Mouse (Mus musculus): ENCODE measurements at regions not wholly inside any gene's neighbourhood (a gene's known extent, or its start where the extent isn't known, plus 50 kb on each side); places are given as distances from the start of the nearest gene placed in this dataset.
A peak's percentile ranks its signal among the peaks of the same experiment; 100 is the strongest.

DNA sequence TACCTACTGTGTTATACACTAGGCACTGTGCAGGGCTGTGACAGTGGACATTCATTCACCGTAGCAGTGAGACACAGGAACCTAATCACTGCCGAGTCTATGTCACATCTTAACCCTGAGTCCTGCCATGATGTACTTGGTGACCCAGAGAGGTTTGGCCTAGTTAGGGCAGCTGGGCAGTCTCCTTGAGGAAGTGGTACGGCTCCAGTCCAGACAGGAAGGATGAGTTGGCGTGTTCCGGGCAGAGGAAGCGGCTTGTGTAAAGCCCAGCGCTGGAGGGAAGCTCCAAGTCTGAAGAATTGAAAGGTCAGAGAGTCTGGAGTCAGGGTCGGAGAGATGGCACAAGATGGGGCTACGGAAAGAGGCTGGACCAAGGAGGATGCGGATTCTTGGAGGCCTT lies 99.4 kb upstream of the Smim15 start:
- peak in 1 of 2 experiments; percentile 29 for DNase-seq (ENCODE audit: low spot score in 2 of 2)

- DNase-seq (ENCODE audit: low spot score in 2 of 2): no peak
Measured at GRCm38 (mm10) chr13:107942979-107943378, 101.3 kb upstream of the Smim15 start.

DNA sequence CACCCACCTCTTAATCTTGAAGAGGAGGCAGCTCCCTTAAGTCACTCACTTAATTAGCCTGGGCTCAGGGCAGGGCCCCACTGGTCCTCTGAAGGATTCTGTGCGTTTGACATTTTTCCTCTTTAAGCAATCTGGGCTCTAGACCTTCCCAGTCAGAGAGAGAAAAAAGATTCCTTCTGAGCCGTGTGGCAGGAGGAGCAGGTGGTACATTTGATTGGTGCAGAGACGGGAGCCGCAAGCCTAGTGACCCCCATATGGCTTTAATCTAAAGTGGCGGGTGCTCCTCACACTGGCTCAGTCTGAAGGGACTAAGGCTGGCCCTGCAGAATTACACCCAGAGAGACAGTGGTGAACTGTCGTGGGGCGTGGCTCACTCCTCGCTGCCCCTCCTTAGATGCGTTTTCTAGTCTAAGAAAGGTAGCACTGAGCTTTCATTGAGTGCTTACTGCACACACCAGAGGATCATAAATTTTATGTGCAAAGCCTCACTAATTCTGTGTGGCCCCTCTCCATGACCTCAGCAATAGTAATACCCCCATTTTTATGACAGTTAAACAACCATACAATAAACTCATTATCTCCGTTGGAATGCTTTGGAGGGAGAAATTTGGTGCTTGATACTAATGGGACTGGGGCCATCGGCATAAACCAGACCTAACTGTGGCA lies 101.8 kb upstream of the Smim15 start:
- DNase-seq (ENCODE audit: low spot score in 2 of 2): no peak

DNA sequence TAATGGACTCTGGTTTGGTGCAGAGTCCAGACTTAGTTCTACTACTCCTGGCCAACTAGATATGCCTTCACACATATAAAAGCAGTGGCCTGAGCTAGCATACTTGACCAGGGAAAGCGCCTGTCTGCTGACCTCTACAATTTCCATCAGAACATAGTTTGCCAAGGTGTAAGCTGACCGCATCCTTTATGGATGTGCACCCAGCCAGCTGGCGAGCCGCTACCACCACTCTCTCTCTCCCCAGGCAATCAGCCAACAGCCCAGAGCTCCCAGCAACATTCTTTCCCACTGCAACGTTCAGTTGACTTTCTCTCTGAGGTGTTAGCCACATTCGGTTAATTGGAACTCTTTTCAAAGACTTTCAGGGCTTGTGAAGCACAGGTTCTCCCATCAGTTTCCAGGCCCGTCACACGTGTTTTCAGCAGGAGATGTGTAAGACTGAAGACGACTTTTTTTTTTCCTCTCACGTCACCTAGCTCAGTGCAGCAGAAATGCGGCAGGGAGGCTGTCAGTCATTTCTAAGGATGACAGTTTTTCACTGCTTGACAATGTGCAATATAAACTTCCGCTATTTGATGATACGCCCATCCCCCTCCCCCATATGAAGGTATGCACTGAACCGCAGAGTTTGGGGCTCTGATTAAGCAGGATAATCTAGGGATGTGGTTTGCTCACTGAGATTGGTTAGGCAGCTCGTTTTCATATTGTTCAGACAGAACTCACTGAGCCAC lies 104.2 kb upstream of the Smim15 start:
- no peak for DNase-seq (ENCODE audit: low spot score in 2 of 2)

DNA sequence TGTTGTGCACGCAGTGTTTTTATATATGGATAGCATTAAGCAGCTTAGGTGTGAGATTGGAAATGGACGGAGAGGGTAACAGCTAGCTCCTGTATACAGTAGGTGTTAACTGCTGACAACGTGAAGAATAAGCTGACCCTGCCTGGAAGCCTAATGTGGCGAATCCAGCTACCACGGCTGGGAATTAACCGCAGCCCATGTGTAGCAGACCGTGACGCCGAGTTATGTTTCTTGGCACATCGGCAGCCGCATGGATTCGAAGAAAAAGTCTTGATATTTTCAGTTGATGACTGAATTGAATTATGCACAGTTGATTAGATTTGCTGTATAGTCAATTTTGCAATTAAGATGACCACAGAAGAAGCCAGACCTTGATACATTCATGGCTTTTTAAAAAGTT lies 108.6 kb upstream of the Smim15 start:
- DNase-seq (ENCODE audit: low spot score in 2 of 2): no peak

DNA sequence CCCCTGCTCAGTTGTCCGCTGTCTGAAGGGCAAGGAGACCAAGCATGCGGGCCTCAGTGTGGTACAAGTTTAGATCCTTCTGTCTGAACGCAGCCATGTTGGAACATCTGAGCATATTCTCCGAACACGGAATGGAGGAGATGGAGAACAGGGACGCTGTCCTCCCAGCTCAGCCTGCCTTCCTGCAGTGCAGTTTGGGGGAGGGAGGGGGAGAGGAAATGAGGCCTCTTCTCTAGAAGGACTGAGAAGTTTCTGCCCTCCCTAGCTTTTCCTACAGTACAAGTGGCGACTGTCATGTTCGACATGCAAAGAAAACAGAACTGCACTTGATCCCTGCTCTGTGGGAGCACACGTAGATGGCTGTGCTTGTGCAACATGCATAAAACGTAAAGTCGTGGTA lies 109.6 kb upstream of the Smim15 start:
- no peak for DNase-seq (ENCODE audit: low spot score in 2 of 2)

DNA sequence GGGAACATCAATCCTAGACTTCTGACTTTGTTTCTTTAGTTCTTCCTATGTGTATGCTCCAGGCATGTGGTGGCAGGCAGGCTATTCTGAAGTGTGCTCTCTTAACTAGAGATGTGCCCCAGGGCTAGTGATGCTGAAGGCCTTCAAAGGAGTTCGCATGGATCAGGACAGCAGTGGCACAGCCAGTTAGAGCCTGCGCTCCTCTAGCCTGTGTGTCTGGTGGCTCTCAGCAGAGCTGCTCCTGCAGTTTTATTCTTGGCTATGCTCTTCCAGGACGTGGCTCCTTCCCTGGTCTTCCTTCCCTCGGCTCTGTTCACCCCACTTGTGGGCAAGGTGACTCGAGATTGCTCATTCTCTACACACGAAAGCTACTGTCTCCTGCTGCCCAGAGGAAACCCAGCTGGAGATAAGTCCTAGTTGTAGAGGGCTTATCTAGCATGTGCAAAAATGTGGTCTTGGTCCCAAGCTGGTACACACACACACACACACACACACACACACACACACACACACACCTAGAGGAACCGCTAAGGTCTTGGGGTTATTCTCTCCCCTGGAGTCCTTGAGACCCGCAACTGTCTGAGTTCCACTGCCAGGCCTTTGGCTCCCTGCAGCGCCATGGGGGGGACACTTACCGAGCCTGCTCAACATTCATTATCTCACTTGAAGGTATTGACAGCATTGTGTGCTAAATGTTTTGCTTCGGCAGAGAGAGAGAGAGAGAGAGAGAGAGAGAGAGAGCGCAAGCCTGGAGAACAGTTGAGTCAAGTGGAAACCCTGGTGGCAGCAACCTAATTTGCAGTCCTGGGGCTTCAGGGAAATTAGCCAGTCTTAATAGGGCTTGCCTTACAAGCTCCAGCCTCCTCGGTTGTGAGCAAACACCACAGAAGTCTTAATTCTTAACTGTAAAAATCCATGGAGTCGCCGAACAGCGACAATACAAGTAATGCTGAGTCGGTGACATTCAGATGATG lies 110.4 kb upstream of the Smim15 start:
- DNase-seq (ENCODE audit: low spot score in 2 of 2): no peak

- DNase-seq (ENCODE audit: low spot score in 2 of 2): no peak
Measured at GRCm38 (mm10) chr13:107932423-107933032, 111.7 kb upstream of the Smim15 start.

DNA sequence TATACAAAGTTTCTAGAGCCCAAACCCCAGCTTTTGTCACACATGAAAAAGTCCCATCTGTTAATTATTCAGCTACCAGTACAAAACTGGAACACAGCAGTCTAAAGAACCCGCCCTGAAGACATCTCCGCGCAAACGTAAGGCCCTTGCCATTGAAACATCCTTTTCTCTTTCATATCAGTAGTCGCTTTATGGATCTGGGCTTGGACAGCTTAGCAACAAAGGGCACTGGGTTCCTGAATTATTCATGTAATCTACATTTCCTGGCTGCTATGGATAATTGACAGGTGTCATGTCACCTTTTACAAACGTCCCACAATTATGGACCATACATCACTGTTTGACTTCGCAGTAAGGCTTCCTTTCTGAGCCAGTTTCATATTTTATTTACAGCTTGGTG lies 113.0 kb upstream of the Smim15 start:
- DNase-seq (ENCODE audit: low spot score in 2 of 2): no peak

DNA sequence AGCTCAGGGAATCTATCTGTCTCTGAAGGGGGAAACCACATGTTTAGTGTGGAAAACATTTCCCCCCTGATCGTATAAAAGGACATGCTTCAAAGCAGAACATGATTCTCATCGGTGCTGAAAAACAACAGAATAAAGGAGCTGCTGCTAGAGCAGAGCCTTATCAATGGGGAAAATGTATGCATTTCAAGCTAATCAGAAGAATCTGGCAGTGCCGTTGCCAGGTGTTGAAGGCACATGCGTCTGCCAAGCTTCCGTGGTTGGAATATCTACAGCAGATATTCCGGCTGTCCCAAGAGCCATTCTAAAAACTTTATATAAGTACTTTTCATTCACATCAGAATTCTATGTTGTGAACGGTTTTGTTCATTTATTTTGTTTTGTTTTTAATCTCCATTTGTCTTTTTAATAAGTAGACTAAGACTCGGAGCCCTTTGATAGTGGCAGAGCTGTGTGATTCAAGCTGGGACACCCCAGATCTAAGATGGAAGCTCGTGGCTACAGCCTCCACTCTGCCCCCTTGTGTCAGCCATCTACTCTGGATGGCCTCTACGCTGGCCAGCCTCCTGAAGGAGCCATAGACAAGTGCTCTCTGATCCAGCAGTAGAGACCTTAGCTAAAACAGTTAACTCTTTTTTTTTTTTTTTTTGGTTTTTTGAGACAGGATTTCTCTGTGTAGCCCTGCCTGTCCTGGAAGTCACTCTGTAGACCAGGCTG lies 116.6 kb upstream of the Smim15 start:
- no peak for DNase-seq (ENCODE audit: low spot score in 2 of 2)

DNA sequence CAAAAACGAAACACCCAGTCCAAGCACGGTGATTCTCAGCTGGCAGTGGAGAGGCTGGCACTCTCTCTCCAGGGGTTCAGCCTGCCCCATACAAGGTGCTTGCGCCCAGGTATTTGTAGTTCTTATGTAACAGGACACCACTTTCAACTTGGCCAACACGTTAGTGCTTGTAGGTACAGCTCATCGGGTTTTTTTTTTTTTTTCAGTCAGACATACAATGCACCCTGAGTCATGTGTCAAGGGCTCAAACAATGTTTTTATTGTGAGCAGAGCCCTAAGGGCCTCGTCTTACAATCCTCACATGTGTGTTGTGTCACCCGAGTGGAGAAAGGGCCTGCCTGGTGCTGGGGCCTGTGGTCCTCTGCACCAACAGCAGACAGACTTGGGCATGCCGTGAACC lies 118.8 kb upstream of the Smim15 start:
- no peak for DNase-seq (ENCODE audit: low spot score in 2 of 2)

DNA sequence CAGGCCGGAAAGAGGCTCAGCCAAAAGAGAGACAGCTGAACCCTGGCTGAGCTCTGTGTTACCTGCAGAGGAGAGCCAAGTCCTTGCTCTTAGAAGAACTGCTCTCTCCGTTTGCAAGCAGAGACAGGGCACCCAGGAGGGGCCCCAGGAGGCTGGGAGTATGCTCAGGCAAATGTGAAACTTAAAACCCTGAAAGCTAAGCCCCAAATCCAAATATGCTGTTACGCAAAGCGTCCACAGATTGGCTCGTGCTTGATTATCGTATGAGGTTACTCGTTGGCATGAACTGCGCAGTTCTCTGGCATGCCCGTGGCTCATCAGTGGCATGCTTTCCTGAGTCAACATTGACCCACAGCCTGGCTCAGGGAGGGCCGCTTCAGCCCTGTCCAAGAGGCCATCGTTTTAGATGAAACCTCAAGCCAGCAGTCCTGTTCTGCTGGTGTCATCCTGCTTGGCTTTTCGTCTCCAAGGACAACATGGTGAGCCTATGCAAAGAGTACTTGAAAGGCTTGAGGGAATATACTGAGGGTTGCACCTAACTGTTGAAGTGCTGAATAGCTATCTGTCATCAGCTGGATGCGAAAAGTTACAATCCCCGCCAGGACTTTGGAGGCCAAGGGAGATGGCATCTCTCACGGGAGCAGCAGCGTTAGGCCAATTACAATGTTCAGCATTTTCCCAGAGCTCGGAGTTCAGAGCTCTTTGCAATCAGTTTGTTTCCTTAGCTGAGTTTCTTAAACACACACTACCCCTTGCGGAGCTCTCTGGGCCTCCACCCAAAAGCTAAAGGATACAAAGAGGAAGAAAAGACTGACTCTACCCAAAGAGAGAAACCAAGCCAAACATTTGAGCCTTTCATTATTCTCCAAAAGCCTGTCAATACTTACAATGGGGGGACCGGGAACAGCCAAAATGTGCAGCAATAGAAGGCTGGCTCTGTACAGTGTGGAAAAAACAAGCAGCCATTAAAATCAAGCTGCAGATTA lies 120.8 kb upstream of the Smim15 start:
- DNase-seq (ENCODE audit: low spot score in 2 of 2): peak; percentile 27 to 33

GRCm38 (mm10) chr13:107919403-107919802 lies 124.8 kb upstream of the Smim15 start:
- no peak for DNase-seq (ENCODE audit: low spot score in 2 of 2)

DNA sequence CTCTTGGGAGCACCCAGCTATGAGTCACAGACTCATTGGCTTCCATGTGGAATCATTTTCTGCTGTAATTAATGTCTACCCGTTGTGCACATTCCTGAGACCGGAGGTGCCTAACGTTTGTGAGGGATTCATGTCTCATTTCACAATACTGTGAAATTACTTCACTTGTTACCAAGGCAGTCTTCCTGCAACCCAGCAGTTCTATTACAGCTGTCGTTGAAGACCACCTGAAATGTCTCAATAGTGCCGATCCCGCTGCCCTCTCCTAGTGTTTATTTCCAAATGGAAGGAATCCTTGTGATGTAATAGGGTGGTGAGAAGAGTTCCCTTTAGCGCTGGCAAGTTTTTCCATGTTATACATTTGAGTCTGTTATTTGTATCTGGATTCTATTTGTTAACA lies 125.8 kb upstream of the Smim15 start:
- DNase-seq (ENCODE audit: low spot score in 2 of 2): no peak

DNA sequence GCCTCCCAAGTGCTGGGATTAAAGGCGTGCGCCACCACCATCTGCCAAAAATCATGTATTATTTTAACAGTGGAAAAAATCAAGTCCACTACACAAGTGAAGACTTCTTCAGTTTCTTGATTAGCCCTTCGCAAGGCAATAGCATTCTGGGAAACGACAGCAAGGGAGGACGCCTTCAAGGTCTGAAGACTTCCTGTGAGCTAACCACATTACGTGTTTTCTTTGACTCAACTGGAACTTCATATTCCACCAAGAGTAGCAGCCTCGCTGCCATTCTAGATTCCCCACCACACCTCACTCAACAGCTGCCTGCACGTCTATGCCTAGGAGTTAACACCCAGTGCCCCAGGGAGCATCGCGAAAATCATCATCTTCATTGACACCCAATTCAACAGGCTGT lies 126.2 kb upstream of the Smim15 start:
- DNase-seq (ENCODE audit: low spot score in 2 of 2): no peak

- DNase-seq (ENCODE audit: low spot score in 2 of 2): no peak
Measured at GRCm38 (mm10) chr13:107917564-107917963, 126.7 kb upstream of the Smim15 start.

DNA sequence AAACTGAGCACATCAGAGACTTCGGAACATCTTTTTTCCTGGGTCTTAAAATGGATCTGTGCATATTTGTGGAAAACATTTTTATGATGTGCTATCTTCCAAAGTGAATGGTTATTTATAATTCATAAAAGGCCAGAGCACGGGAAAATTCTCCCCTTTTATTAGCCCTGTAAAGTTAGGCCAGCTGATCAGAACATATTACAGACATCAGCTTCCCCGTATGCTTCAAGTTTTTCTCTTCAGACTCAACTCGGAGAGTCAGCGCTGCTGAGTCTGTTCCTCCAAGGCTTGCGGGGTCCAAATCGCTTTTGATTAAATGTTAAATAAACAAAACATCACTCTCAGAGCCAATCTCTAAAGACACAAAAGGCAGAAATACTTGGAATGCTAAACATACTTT lies 134.1 kb upstream of the Smim15 start:
- DNase-seq (ENCODE audit: low spot score in 2 of 2): no peak

GRCm38 (mm10) chr13:107909343-107910067 lies 134.7 kb upstream of the Smim15 start:
- no peak for DNase-seq (ENCODE audit: low spot score in 2 of 2)

DNA sequence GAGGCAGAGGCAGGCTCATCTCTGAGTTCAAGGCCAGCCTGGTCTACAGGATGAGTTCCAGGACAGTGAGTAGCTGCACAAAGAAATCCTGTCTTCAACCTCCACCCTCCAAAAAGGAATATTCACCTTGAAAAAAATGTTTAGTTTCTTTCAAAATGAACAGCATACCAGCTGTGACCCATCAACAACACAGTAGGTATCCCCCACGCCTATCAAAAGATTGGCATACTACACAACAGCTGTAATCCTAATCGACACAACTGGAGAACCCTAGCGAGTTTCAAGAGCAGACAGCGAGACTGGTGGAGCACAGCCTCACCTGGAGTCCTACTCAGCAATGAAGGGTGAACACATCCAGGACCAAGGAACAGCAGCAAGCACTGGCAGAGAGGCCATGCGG lies 136.3 kb upstream of the Smim15 start:
- DNase-seq (ENCODE audit: low spot score in 2 of 2): no peak

All from frontal cortex, postnatal 10 days (tissue).